Mouse (Mus musculus): ENCODE data around the gene Gapvd1.

The Gapvd1 gene

DNA sequence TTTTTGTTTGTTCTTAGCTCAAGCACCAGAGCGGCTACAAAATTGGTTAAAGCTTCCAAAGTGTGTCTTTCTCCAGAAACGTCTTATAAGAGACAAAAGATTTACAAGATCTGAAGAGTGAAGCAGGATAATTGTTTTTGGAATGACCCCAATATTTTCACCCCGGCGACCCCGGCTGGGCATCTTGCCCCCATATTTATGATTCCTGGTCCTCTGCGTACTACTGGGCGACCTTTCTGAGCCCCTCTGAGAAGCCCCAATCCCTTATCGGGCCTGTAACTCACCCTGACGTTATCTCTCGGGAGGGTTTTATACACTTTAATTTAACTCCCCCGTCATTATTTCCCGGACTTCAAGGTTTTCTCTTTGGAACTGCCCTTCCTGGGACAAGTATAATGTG, 123.0 kb downstream of the Gapvd1 start:
- no peak for DNase-seq

DNA sequence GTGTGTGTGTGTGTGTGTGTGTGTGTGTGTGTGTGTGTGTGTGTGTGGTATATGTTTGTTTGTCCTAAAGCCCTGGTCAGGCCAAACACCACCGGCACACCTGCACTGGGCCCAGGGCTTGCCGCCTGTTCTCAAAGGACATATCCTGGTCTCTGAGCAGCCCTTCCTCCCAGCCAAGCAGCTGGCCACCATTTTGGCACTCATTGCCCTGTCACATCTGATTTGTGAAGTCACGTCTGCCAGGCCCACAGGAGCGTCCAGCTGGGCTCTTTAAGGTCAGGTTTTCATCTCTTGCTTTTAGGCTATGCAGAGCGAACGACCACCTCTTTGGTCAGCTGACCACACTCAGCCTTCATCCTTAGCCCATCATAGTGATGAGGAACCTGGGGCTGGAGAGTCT, 124.6 kb downstream of the Gapvd1 start:
- no peak for DNase-seq

DNA sequence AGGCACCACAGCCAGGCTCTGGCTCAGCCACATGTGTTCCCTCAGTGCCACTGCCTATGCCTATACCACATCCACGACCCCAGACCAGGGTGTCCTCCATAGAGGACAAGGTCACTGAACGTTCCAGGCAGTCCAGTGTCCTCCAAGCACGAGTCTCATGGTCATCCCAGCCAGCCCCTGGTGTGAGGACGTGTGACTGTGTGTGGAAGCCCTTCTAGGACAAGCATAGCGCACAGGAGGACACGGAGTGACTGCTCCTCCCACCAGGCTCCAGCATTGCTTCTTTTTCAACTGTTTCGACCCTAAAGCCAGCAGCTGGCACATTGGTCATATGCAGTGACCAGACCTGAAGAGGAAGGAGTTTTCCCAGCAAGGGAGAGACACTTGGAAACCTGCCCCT, 125.3 kb downstream of the Gapvd1 start:
- no peak for DNase-seq

DNA sequence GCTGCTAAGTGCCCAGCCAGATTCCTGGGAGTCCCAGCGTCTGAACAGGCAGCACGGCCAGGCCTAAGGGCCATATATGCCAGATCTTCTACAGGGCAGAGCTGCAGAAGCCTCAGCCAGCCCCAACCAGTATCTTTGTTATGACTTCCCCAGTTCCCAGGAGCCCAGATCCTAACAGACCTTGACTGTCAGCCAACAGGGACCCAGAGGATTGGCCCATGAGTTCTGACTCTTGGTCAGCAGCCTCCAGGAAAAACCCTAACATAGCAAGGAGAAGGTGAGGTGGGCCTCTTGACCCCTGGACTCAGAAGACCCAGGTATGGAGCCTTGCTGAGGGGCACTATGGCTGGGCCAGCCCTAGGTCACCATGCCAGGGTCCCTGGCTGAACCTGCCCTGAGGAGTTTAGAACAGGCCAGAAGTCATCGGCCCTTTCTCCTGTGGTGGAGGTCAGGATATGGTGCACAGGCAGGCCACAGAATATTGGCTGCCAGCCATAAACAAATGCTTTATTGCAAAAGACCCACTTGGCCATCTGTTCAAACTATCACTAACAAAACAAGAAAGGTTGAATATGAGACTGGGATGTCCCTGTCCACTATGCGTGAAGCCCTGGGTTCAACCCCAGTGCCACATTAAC, 126.0 kb downstream of the Gapvd1 start:
- DNase-seq, result no peak

DNA sequence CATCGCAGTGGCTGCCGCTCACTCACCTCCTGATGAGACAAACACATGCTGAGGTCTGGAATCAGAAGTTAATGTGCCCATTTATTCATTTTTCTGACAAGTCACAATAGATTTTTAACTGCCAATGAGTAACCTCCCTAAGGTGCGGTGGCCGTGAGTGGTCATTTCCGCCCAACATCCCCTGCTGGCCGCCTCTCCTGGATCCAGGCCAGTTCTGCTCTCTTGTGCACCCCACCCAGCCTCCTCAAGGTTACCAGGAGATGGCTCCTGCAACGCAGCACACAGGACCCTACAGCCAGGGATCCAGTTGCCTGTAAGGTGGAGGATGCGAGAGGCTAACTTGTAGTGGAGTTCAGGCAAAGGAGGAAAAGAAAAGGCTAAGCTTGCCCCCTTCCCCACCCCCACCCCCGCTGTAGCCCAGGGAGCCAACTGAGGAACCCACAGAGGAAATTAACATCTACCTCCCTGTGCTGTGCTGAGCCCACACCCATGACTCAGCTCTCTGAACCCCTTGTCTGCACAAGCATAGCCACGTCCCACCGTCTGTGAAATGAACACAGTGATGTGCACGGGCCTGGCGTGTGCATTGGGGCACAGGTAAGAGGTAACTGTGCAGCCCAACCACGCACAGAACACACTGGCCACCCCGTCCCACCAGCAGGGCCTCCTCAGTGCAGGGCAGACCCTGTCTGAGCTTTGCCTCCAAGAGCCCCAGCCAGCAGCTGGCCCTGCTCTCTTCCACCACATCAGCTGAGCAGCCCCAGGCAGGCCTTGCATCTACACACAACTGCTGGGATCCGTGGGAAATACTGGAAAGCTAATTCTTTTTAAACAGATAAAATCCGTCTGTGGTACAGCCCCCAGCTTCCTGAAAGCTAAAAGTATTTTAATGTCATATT, 127.5 kb downstream of the Gapvd1 start:
- DNase-seq, result no peak

Measured in B cell, adult 2 months (primary cell).